Mouse (Mus musculus) liver, embryonic 11.5 days (tissue): ENCODE measurements around the gene Bspry. TPM values are rescaled to one million over a fixed set of nuclear protein-coding genes. Genes with fewer than 3 reads are reported as not detected.
A peak's percentile ranks its signal among the peaks of the same experiment; 100 is the strongest.

Experiments used
- ATAC-seq: fragments of 200-750 bp; cut with Nextera tagmentation; replicated peaks from 2 replicates; pipeline ENCODE4 v1.8.0; 2017; ENCODE audit warnings: moderate number of reproducible peaks, mild to moderate bottlenecking, moderate TSS enrichment, moderate library complexity; ENCODE audit not compliant: low FRiP score
- DNase-seq: peaks from one replicate; pipeline ENCODE4 v3.0.0-alpha.2; 2017; ENCODE audit warnings: low spot score
- H3K27ac ChIP-seq: fragments of 300-500 bp; sonication (generic); 2 replicates; pipeline ENCODE4 v1.5.1; 2014; ENCODE audit warnings: mild to moderate bottlenecking, low read depth, low read length, control low read depth
- H3K27me3 ChIP-seq: fragments of 300-500 bp; sonication (generic); replicated peaks from 2 replicates; pipeline ENCODE4 v1.6.1; 2014; ENCODE audit warnings: low read length, mixed read lengths; ENCODE audit not compliant: control insufficient read depth, insufficient read depth
- H3K36me3 ChIP-seq: fragments of 300-500 bp; sonication (generic); 2 replicates; pipeline ENCODE4 v1.6.1; 2014; ENCODE audit warnings: mild to moderate bottlenecking, low read length, moderate library complexity, mixed read lengths; ENCODE audit not compliant: control insufficient read depth, insufficient read depth
- H3K4me1 ChIP-seq: fragments of 300-500 bp; sonication (generic); replicated peaks from 2 replicates; pipeline ENCODE4 v1.6.1; 2014; ENCODE audit warnings: low read length, mixed read lengths; ENCODE audit not compliant: control insufficient read depth, insufficient read depth
- H3K4me2 ChIP-seq: fragments of 300-500 bp; sonication (generic); 2 replicates; pipeline ENCODE4 v1.6.1; 2014; ENCODE audit warnings: mild to moderate bottlenecking, control low read depth, moderate library complexity
- H3K4me3 ChIP-seq: fragments of 300-500 bp; sonication (generic); 2 replicates; pipeline ENCODE4 v1.5.1; 2014; ENCODE audit warnings: low read depth, low read length, control low read depth
- H3K9ac ChIP-seq: fragments of 300-500 bp; sonication (generic); 2 replicates; pipeline ENCODE4 v1.6.1; 2014; ENCODE audit warnings: low read depth, low read length, control low read depth
- H3K9me3 ChIP-seq: fragments of 300-500 bp; sonication (generic); 2 replicates; pipeline ENCODE4 v1.6.1; 2016; ENCODE audit warnings: low read length, inconsistent platforms, mixed read lengths; ENCODE audit not compliant: control insufficient read depth
- WGBS: fragments of 180-500 bp; shearing (Covaris S2); extraction: QIAGEN DNeasy Blood & Tissue Kit; methylation state at CpG from one replicate; pipeline ENCODE4 v1.1.7; 2014; 5-methylcytosine and 5-hydroxymethylcytosine counted together
- polyA plus RNA-seq: library from polyadenylated mRNA; unstranded; fragments of >200 nt; fragmentation: Nextera tagmentation; extraction: Ambion mirVana; gene quantifications from 2 replicates; pipeline ENCODE4 v1.2.1, GENCODE M21; 2014

Gene Bspry
- polyA plus RNA-seq: 0.48 and 0.99 TPM in 2 replicates

DNA sequence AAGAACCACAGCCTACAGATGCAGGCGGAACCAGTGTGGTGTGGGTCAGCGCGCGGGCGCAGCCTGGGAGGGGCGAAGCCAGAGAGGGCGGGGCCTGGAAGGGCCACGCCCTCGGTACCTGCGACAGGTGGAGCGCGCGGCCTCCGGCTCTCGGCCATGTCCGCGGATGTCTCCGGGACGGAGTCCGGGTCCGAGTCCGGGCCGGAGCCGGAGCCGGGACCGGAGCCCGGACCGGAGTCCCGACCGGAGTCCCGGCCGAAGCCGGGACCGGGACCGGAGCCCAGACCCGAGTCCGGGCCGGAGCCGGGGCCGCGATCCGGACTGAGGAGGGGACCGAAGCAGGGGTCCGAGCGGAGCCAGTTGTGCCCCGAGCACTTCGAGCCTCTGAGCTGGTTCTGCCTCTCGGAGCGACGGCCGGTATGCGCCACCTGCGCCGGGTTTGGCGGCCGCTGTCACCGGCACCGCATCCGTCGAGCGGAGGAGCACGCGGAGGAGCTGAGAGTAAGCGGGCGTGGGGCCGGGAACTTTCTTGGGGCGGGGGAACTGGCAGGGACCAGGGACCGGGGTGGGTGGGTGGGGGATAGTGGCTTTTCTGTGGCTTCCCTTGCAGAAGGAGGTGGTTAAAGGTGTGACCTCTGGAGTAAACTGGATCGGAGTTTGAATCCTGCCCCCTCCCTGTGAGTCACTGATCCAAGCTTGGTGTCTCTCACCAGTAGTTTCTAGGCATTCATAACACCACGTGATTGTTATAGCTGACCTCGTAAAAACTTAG is at the start of gene Bspry:
TSS of gene Bspry (plus strand) at position 117 of the 772 bp plus-strand sequence.
- H3K4me3 ChIP-seq: peak within 1 kb of the TSS; percentile 60
- ATAC-seq: peak; percentile 63
- no peaks in the 10 kb centered on the region for H3K9me3 ChIP-seq
- H3K4me1 ChIP-seq: peaks cover 4% of the 10 kb centered on the region
- no peaks in the 10 kb centered on the region for H3K36me3 ChIP-seq
- no peak within 1 kb of the TSS for H3K27ac ChIP-seq
- H3K27me3 ChIP-seq: peaks cover 14% of the 10 kb centered on the region
- H3K9ac ChIP-seq: peak within 1 kb of the TSS; percentile 30; the same call in 1 of the 2 replicates
- peak; percentile 51 for DNase-seq
- H3K4me2 ChIP-seq: peak within 1 kb of the TSS; percentile 95
- 2% methylated on average over 68 of the region's 71 CpGs for WGBS

DNA sequence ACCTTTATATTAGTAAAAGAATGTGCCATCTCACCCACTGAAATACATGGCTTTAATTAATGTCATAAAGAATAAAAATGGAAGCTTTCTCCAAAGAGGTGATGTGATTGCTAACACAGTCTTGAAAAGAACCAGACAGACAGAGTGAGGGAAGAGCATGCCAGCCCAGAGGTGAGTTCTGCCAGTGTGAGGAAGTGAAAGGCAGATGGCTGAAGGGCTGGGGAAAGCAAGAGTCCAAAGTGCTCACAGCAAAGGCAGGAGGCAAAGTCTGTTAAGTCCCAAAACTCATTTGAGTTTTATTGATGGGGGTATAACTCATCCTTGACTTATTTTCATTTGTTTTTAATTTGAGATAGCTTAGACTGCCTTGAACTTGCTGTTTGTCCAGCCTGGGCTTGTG is 49.2 kb upstream of the Bspry start:
- H3K27me3 ChIP-seq: no peaks in the 10 kb centered on the region
- H3K4me2 ChIP-seq: no peak overlapping the region
- no peak overlapping the region for H3K9ac ChIP-seq
- no peak overlapping the region for H3K4me3 ChIP-seq
- DNase-seq (no peak), ATAC-seq (no peak)
- H3K36me3 ChIP-seq: no peaks in the 10 kb centered on the region
- 0 out of 2 replicates have a peak, but pooled peaks cover 2% of the 10 kb centered on the region for H3K4me1 ChIP-seq
- H3K9me3 ChIP-seq: no peaks in the 10 kb centered on the region
- no peak overlapping the region for H3K27ac ChIP-seq

DNA sequence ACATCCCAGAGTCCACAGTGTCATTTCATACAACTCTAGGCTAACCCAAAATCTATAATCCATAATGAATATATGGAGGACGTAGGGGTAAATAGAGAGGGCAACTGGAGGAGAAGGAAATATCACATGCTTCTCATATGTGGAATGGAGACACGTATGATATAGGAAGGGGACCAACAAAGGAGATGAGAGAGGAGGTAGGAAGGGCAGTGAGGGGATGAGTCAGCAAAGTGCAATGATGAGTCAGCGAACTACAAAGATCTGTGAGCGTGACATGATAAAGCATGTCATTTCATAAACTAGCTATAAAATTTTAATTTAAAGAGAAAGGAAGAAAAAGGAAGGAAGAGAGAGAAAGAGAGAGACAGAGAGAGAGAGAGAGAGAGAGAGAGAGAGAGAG is 48.3 kb upstream of the Bspry start:
- Histone ChIP-seq H3K4me1 (0 out of 2 replicates have a peak, but pooled peaks cover 2% of the 10 kb centered on the region), H3K9ac (no peak overlapping the region), H3K9me3 (no peaks in the 10 kb centered on the region), H3K4me3 (no peak overlapping the region), H3K27ac (no peak overlapping the region), H3K4me2 (no peak overlapping the region), H3K27me3 (no peaks in the 10 kb centered on the region), H3K36me3 (no peaks in the 10 kb centered on the region)
- 60% methylated on average over 4 of the region's 4 CpGs for WGBS
- ATAC-seq (peak; percentile 61; the same call in 1 of the 2 replicates), DNase-seq (no peak)

DNA sequence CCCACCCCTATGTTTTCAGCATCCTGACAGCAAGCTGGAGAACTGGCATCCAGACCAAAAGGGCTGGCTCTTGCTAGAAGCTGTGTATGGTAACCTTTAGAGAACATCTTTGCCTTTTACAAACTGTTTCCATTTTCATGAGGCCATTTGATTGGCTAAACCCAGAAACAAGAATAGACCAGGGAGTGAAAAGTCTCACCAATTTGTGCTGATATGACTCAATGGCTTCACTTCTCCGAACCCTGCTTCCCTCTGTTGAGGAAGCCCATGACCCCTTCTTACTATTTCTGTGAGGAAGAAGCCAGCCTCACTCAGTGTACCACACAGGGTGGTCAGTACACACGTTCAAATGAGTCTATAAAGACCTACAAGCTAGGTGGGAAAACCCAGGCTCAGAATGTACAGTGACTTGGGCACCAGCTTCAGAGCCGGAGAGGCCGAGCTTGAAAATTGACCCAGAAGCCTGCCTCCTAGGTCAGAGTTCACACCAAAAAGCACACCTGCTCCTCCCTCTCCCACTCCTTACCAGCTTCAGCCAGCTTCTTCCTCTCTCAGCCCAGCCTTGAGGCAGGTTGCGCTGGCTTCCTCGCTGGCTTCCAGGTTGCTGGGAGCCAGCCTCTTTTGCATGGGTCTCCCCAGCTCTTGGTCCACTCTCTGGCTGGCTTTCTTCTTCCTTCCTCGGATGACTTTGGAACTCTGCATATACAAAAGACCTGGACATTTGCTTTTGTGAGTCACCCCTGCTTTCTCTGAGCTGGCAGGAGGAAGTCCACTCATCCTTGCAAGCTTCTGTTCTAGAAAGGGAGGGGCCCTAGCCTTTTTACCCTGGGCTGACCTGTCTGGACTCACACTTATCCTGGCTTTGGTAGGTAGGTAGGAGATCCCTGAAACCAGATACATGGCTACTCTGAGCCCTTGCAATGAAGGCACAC is 45.6 kb upstream of the Bspry start:
- Histone ChIP-seq H3K4me2 (no peak overlapping the region), H3K4me3 (no peak overlapping the region), H3K4me1 (0 out of 2 replicates have a peak, but pooled peaks cover 2% of the 10 kb centered on the region), H3K9me3 (no peaks in the 10 kb centered on the region), H3K9ac (no peak overlapping the region), H3K27ac (no peak overlapping the region), H3K36me3 (no peaks in the 10 kb centered on the region), H3K27me3 (no peaks in the 10 kb centered on the region)
- ATAC-seq (no peak), DNase-seq (no peak)
- 71% methylated on average over 7 of the region's 7 CpGs for WGBS

DNA sequence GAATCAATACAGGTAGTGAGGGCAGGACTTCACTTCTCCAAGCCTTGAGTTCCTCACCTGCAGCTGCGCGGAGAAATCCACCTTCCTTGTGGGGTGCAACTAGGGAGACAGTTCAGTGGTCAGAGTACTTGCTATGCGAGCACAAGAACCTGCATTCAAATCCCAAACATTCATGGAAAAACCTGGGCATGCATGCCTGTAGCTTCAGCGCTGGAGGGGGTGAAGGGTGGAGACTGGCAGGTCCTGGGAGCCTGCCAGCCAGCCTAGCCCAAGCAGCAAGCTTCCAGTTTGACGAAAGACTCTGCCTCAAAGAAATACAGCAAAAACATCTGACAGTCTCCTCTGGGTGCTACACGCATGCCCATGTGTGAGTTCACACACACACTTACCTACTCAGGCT is 44.8 kb upstream of the Bspry start, which contains the start of gene Rnf183:
TSS of gene Rnf183 (minus strand) at position 172 of the 400 bp plus-strand sequence.
- WGBS: 80% methylated on average over 6 of the region's 6 CpGs

DNA sequence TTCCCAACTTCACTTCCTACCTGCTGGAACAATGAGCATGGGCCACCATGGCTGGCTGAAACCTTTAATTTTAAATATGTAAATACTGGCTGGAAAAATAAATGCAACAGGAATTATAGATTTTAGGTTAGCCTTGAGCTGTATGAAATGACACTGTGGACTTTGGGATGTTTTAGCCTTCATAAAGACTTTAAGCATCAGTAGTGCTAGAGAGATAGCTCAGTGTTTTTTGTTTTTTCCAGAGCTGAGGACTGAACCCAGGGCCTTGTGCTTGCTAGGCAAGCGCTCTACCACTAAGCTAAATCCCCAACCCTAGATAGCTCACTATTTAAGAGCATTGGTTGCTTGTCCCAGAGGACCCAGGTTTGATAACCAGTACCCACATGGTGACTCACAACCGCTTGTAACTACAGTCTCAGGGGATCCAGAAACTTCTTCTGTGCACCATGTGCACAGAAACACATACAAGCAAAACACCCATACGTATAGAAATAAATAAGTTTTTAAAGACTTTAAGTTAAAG is 42.5 kb upstream of the Bspry start:
- Histone ChIP-seq H3K4me3 (no peak overlapping the region), H3K9me3 (no peaks in the 10 kb centered on the region; the same call in 1 of the 2 replicates), H3K27me3 (no peaks in the 10 kb centered on the region), H3K36me3 (no peaks in the 10 kb centered on the region), H3K27ac (no peak overlapping the region), H3K9ac (no peak overlapping the region), H3K4me1 (no peaks in the 10 kb centered on the region), H3K4me2 (no peak overlapping the region)
- 82% methylated on average over 3 of the region's 3 CpGs for WGBS
- DNase-seq (no peak), ATAC-seq (no peak)

More for the DNA sequence above, 44.8 kb upstream of the Bspry start, which contains the start of gene Rnf183:
- Histone ChIP-seq H3K36me3 (no peaks in the 10 kb centered on the region), H3K4me3 (no peak within 1 kb of the TSS), H3K27ac (no peak within 1 kb of the TSS), H3K4me1 (0 out of 2 replicates have a peak, but pooled peaks cover 2% of the 10 kb centered on the region), H3K9ac (no peak within 1 kb of the TSS), H3K9me3 (no peaks in the 10 kb centered on the region), H3K4me2 (no peak within 1 kb of the TSS), H3K27me3 (no peaks in the 10 kb centered on the region)
- no peak for DNase-seq
- ATAC-seq: no peak

DNA sequence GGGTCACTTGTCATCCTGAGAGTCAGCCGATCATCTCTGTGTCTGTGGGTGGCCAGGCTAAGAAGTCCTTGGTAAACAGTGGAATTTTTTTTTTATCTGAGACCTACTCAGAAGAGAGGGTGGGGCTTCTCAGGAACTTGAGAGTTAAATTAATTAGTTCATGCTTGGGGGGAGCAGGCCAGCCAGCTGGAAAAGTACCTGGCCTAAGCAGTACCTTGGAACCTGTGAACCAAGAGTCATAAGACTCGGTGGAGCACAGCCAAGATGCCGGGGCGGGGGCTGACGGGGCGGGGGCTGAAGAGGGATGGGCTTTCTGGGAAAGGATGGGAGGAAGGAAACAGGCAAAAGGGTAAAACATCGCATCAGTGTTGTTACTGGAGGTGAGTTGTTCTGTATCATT is 42.0 kb upstream of the Bspry start:
- H3K4me3 ChIP-seq: no peak overlapping the region
- no peak overlapping the region for H3K4me2 ChIP-seq
- H3K9me3 ChIP-seq: no peaks in the 10 kb centered on the region; the same call in 1 of the 2 replicates
- 82% methylated on average over 7 of the region's 7 CpGs for WGBS
- H3K9ac ChIP-seq: no peak overlapping the region
- H3K27me3 ChIP-seq: no peaks in the 10 kb centered on the region
- H3K36me3 ChIP-seq: no peaks in the 10 kb centered on the region
- DNase-seq (no peak), ATAC-seq (no peak)
- H3K4me1 ChIP-seq: no peaks in the 10 kb centered on the region
- H3K27ac ChIP-seq: no peak overlapping the region

DNA sequence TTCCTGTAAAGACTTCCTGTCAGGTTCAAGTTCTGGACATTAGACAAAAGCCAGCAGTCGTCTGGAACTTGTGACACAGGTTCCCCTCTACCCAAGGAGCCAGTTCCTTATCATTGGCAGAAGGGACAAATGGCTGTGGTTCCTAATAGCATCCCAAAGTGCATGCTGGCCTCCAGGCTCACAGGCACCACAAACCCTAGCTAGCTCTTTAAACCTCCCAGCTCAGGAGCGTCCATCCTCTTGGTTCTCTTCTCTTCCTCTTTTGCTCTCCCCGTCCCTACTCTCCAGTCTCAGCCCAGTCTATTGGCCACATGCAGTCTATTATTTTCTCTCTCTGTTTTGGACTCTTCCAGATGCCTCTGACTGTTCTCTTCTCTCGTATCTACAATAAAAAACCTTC is 40.1 kb upstream of the Bspry start:
- Histone ChIP-seq H3K27ac (no peak overlapping the region), H3K4me1 (no peaks in the 10 kb centered on the region), H3K27me3 (no peaks in the 10 kb centered on the region), H3K36me3 (no peaks in the 10 kb centered on the region), H3K9ac (no peak overlapping the region), H3K9me3 (no peaks in the 10 kb centered on the region; the same call in 1 of the 2 replicates), H3K4me3 (no peak overlapping the region), H3K4me2 (no peak overlapping the region)
- no peak for ATAC-seq
- 44% methylated on average over 4 of the region's 4 CpGs for WGBS
- DNase-seq: no peak
